8 mouse cellular contexts compared by ENCODE assay signal in genomic region chr4:154105381-154106001, GRCm38 (mm10). TPM values are rescaled to one million over a fixed set of nuclear protein-coding genes. Genes with fewer than 3 reads are reported as not detected.
DNase-seq lines count a peak whose midpoint lies in the region; ATAC-seq lines count a peak whose summit lies in the region.

No protein-coding gene starts in this region.

- H3K4me2 ChIP-seq in forebrain, embryonic 13.5 days, result peak overlapping the region; percentile 36
- peak overlapping the region; percentile 39 for H3K4me2 ChIP-seq in hindbrain, embryonic 14.5 days (replicated peaks)

- peak; percentile 72 for DNase-seq in NIH3T3 (ENCODE audit: low read depth)
- DNase-seq in cerebellum, adult 11-12 months, result peak; percentile 60
- DNase-seq in hindbrain, embryonic 14.5 days (ENCODE audit: low spot score), result peak; percentile 74
- DNase-seq in left cerebral cortex, adult 11 months (ENCODE audit: low spot score), result peak; percentile 11
- peak; percentile 32 to 70 for DNase-seq in right cerebral cortex, postnatal 10 days (ENCODE audit: low spot score in 2 of 2)

- peaks cover 49% of the 10 kb centered on the region for H3K27me3 ChIP-seq in forebrain, embryonic 13.5 days
- 0 out of 2 replicates have a peak, but pooled peaks cover 2% of the 10 kb centered on the region for H3K27me3 ChIP-seq in hindbrain, embryonic 14.5 days (ENCODE audit: control insufficient read depth, insufficient read depth, low read length)

- 25% methylated on average over 20 of the region's 20 CpGs for WGBS in forebrain, embryonic 13.5 days
- WGBS in hindbrain, embryonic 14.5 days, result 30% methylated on average over 20 of the region's 20 CpGs

- H3K9me3 ChIP-seq in forebrain, embryonic 13.5 days (replicated peaks), result no peaks in the 10 kb centered on the region
- no peaks in the 10 kb centered on the region for H3K9me3 ChIP-seq in hindbrain, embryonic 14.5 days (ENCODE audit: control insufficient read depth, low read length)

- H3K4me1 ChIP-seq in forebrain, embryonic 13.5 days, result peaks cover 5% of the 10 kb centered on the region
- no peaks in the 10 kb centered on the region for H3K4me1 ChIP-seq in hindbrain, embryonic 14.5 days (replicated peaks; ENCODE audit: control insufficient read depth, insufficient read depth, low read length)

- no peaks in the 10 kb centered on the region for H3K36me3 ChIP-seq in forebrain, embryonic 13.5 days (ENCODE audit: poor library complexity, severe bottlenecking)
- no peaks in the 10 kb centered on the region for H3K36me3 ChIP-seq in hindbrain, embryonic 14.5 days (replicated peaks; ENCODE audit: control insufficient read depth, insufficient read depth)

- no peak overlapping the region for H3K9ac ChIP-seq in forebrain, embryonic 13.5 days
- H3K9ac ChIP-seq in hindbrain, embryonic 14.5 days, result no peak overlapping the region

- peak; percentile 45; the same call in 1 of the 2 replicates for ATAC-seq in forebrain, embryonic 13.5 days
- peak; percentile 57; the same call in 1 of the 2 replicates for ATAC-seq in hindbrain, embryonic 14.5 days (ENCODE audit: low FRiP score)
- ATAC-seq in megakaryocyte, adult 5-6 weeks (ENCODE audit: poor library complexity, severe bottlenecking), result peak; percentile 72
- no peak for ATAC-seq in inflammation-experienced regulatory T-cells, adult 6 months

- peak overlapping the region; percentile 0; the same call in 1 of the 2 replicates for H3K4me3 ChIP-seq in forebrain, embryonic 13.5 days
- no peak overlapping the region for H3K4me3 ChIP-seq in hindbrain, embryonic 14.5 days (replicated peaks; ENCODE audit: low read length)

- no peak overlapping the region for H3K27ac ChIP-seq in forebrain, embryonic 13.5 days
- H3K27ac ChIP-seq in hindbrain, embryonic 14.5 days, result no peak overlapping the region

RNA-seq across cellular contexts. Expression of gene Trp73, which starts 34.5 kb away (rescaled TPM):
- 5.2 and 5.9 TPM in 2 replicates for polyA plus RNA-seq in forebrain, embryonic 13.5 days (2015; fragmentation: Nextera tagmentation; extraction: Ambion mirVana)
- polyA plus RNA-seq in hindbrain, embryonic 14.5 days (2014; fragmentation: Nextera tagmentation; extraction: Ambion mirVana), result 0.68 and 0.96 TPM in 2 replicates
- not detected in 2 replicates for total RNA-seq in megakaryocyte, adult 5-6 weeks (2015)
- not detected in 2 replicates for total RNA-seq in megakaryocyte, adult 5-6 weeks (2017)
- polyA plus RNA-seq in inflammation-experienced regulatory T-cells, adult 6 months (2017; shearing (Covaris generic)), result under 1 TPM in 1 of 3 experiments, not detected in 2; 0.34 TPM

RNA-seq across cellular contexts. Expression of gene Wrap73, which starts 36.7 kb away (rescaled TPM):
- polyA plus RNA-seq in forebrain, embryonic 13.5 days (2015; fragmentation: Nextera tagmentation; extraction: Ambion mirVana), result 59.2 and 61.4 TPM in 2 replicates
- polyA plus RNA-seq in hindbrain, embryonic 14.5 days (2014; fragmentation: Nextera tagmentation; extraction: Ambion mirVana), result 35.3 and 36.3 TPM in 2 replicates
- total RNA-seq in megakaryocyte, adult 5-6 weeks (2015), result 9.6 and 9.8 TPM in 2 replicates
- total RNA-seq in megakaryocyte, adult 5-6 weeks (2017), result 3.6 and 5.3 TPM in 2 replicates
- polyA plus RNA-seq in inflammation-experienced regulatory T-cells, adult 6 months (2017; shearing (Covaris generic)), result 10 to 100 TPM; 24.9 to 35.1 (median 30.7) TPM

RNA-seq across cellular contexts. Expression of gene Tprgl, which starts 55.0 kb away (rescaled TPM):
- 130 and 134 TPM in 2 replicates for polyA plus RNA-seq in forebrain, embryonic 13.5 days (2015; fragmentation: Nextera tagmentation; extraction: Ambion mirVana)
- 203 and 222 TPM in 2 replicates for polyA plus RNA-seq in hindbrain, embryonic 14.5 days (2014; fragmentation: Nextera tagmentation; extraction: Ambion mirVana)
- total RNA-seq in megakaryocyte, adult 5-6 weeks (2015), result 75.5 and 90.9 TPM in 2 replicates
- 52.4 and 57.3 TPM in 2 replicates for total RNA-seq in megakaryocyte, adult 5-6 weeks (2017)
- polyA plus RNA-seq in inflammation-experienced regulatory T-cells, adult 6 months (2017; shearing (Covaris generic)), result 10 to 100 TPM; 21.9 to 30.4 (median 25.3) TPM

Comparison
In these comparisons a context has a peak if more than half of its experiments do, and no peak if none do; other contexts are left out.
1. DNase-seq: peak in every context shown above with its lines; median percentile 74 in hindbrain, embryonic 14.5 days; 72 in NIH3T3; 60 in cerebellum, adult 11-12 months; 51 in right cerebral cortex, postnatal 10 days; 11 in left cerebral cortex, adult 11 months.